Comparison of ENCODE assay signal across 9 mouse cellular contexts in the genomic region with DNA sequence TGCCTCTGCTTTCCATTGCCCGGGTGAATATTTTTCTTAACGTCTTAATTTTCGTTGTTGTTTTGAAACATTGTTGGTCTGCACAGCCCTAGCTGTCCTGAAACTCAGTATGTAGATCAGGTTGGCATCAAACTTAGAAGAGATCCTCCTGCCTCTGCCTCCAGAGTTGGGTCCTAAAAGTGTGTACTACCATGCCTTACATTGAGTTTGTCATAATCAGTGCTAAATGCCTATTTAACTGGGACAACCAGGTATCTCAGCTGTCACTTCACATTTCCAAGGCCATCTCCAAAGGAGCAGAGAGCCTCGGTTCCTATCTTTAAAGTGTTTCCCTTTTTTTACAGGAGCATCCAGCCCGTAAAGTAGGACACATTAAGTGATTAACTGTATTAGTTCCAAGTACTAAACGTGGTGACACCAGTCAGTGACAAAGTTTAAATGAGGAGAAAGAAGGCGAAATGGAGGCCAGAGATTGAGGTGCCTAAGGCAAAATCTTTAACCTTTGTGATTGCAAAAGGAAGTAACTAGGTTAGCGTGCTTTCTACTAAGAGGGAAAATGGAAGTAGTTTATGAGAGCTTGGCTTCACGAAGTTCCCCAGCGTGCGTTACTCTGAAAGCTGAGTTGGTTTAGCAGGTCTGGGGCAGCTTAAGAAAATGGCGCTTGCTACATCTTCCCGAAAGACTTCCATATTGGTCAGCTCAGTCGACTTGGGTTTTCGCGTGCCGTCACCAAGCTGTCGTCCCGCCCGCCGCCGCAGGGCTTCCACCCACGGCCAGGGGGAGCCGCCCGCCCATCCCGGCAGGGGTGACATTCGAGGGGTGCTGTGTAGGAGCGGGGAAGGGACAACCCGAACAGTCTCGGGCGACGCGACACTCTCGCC. TPM values are rescaled to one million over a fixed set of nuclear protein-coding genes. Genes with fewer than 3 reads are reported as not detected.
DNase-seq lines count a peak whose midpoint lies in the region; ATAC-seq and TF ChIP-seq lines count a peak whose summit lies in the region.
"Had no signal": no experiment of that assay in that cellular context is flagged by ENCODE, and none has a peak within 500 bp of the region (broad histone marks: within the 10 kb centered on the region; RNA-seq: fewer than 3 reads in every experiment).

No protein-coding gene starts in this region.

- H3K9me3 ChIP-seq in heart, embryonic 10.5 days, result no peaks in the 10 kb centered on the region
- H3K9me3 ChIP-seq in ES-Bruce4 (replicated peaks; ENCODE audit: control insufficient read depth, insufficient read depth, low read length, poor library complexity, severe bottlenecking), result no peaks in the 10 kb centered on the region
- H3K9me3 ChIP-seq in erythroblast, embryonic 14.5 days (ENCODE audit: control insufficient read depth, low read length), result no peaks in the 10 kb centered on the region
- H3K9me3 ChIP-seq in limb, embryonic 11.5 days (ENCODE audit: control insufficient read depth, low read length), result no peaks in the 10 kb centered on the region

- peak overlapping the region; percentile 81 for H3K9ac ChIP-seq in ES-Bruce4 (ENCODE audit: low read depth, poor library complexity, severe bottlenecking)
- H3K9ac ChIP-seq in limb, embryonic 11.5 days (ENCODE audit: low read length), result peak overlapping the region; percentile 77

- WGBS in heart, embryonic 10.5 days, result 15% methylated on average over 34 of the region's 34 CpGs
- WGBS in limb, embryonic 11.5 days, result 16% methylated on average over 34 of the region's 34 CpGs

- TF ChIP-seq CTCF in ES-Bruce4 (IDR thresholded peaks at IDR 0.05; ENCODE audit: low read depth, low read length), result no peak

- ATAC-seq in limb, embryonic 11.5 days (ENCODE audit: insufficient number of reproducible peaks, low FRiP score, low TSS enrichment, low read depth), result no peak; the same call in 1 of the 2 replicates
- peak; percentile 7 for ATAC-seq in neutrophil, adult 5-6 weeks (ENCODE audit: extremely low read depth, insufficient number of reproducible peaks, low FRiP score, poor library complexity, severe bottlenecking)

- peak; percentile 5 for TF ChIP-seq POLR2A in ES-Bruce4 (IDR thresholded peaks at IDR 0.05; ENCODE audit: insufficient read depth, low read length)

- peaks cover 23% of the 10 kb centered on the region for H3K36me3 ChIP-seq in heart, embryonic 10.5 days
- peaks cover 24% of the 10 kb centered on the region for H3K36me3 ChIP-seq in ES-Bruce4 (ENCODE audit: control insufficient read depth, insufficient read depth, low read length, poor library complexity, severe bottlenecking)
- H3K36me3 ChIP-seq in erythroblast, embryonic 14.5 days (ENCODE audit: control insufficient read depth), result peaks cover 29% of the 10 kb centered on the region
- H3K36me3 ChIP-seq in limb, embryonic 11.5 days (ENCODE audit: control insufficient read depth, insufficient read depth, low read length), result peaks cover 22% of the 10 kb centered on the region

- no peak for TF ChIP-seq EP300 in ES-Bruce4 (IDR thresholded peaks at IDR 0.05; ENCODE audit: insufficient read depth, low read depth, low read length)

- H3K27ac ChIP-seq in heart, embryonic 10.5 days, result peak overlapping the region; percentile 99
- peak overlapping the region; percentile 84 for H3K27ac ChIP-seq in ES-Bruce4 (ENCODE audit: insufficient read depth, low read length)
- H3K27ac ChIP-seq in limb, embryonic 11.5 days (replicated peaks; ENCODE audit: low read depth, low read length), result peak overlapping the region; percentile 99

- no peak for DNase-seq in heart, embryonic 10.5 days (ENCODE audit: low spot score)
- DNase-seq in heart, postnatal 10 days, result no peak
- DNase-seq in limb, embryonic 11.5 days (ENCODE audit: low spot score), result no peak
- no peak for DNase-seq in frontal cortex, postnatal 14 days (ENCODE audit: low spot score in 2 of 2)
- DNase-seq in layer of hippocampus, adult 9-11 months, result no peak

- H3K4me2 ChIP-seq in limb, embryonic 11.5 days (ENCODE audit: low read depth, severe bottlenecking), result peak overlapping the region; percentile 43

- intact Hi-C loops in heart, postnatal 10 days (cut with DNase I), result no loop called here

- H3K27me3 ChIP-seq in heart, embryonic 10.5 days (ENCODE audit: insufficient read depth, poor library complexity, severe bottlenecking), result no peaks in the 10 kb centered on the region
- no peaks in the 10 kb centered on the region for H3K27me3 ChIP-seq in ES-Bruce4 (ENCODE audit: control insufficient read depth, insufficient read depth, low read length, poor library complexity, severe bottlenecking)
- no peaks in the 10 kb centered on the region for H3K27me3 ChIP-seq in erythroblast, embryonic 14.5 days (ENCODE audit: control insufficient read depth)
- no peaks in the 10 kb centered on the region for H3K27me3 ChIP-seq in limb, embryonic 11.5 days (ENCODE audit: control insufficient read depth, insufficient read depth, low read length)
- H3K27me3 ChIP-seq: Patski had no signal

- peaks cover 35% of the 10 kb centered on the region for H3K4me1 ChIP-seq in heart, embryonic 10.5 days
- peaks cover 5% of the 10 kb centered on the region for H3K4me1 ChIP-seq in ES-Bruce4 (ENCODE audit: control insufficient read depth, insufficient read depth, low read length)
- H3K4me1 ChIP-seq in erythroblast, embryonic 14.5 days (ENCODE audit: control insufficient read depth), result peaks cover 70% of the 10 kb centered on the region
- peaks cover 14% of the 10 kb centered on the region; the same call in 1 of the 2 replicates for H3K4me1 ChIP-seq in limb, embryonic 11.5 days (ENCODE audit: control insufficient read depth, insufficient read depth, low read length)

- peak overlapping the region; percentile 73 for H3K4me3 ChIP-seq in heart, embryonic 10.5 days
- H3K4me3 ChIP-seq in ES-Bruce4 (ENCODE audit: low read depth, low read length), result peak overlapping the region; percentile 75
- H3K4me3 ChIP-seq in erythroblast, embryonic 14.5 days (replicated peaks), result peak overlapping the region; percentile 82
- peak overlapping the region; percentile 79 for H3K4me3 ChIP-seq in limb, embryonic 11.5 days (ENCODE audit: low read depth, low read length)

RNA-seq across cellular contexts. Expression of a gene that starts 1.1 kb away (rescaled TPM):
- 5.7 and 7.6 TPM in 2 replicates for polyA plus RNA-seq in heart, embryonic 10.5 days (2016; fragmentation: Nextera tagmentation; extraction: Ambion mirVana)
- total RNA-seq in heart, postnatal 10 days (2021), result 10 to 100 TPM; 57.7 to 68.4 TPM
- 103 and 106 TPM in 2 replicates for polyA plus RNA-seq in ES-Bruce4 (2011; ENCODE audit: insufficient read depth, insufficient read length, low read depth, missing spikeins)
- polyA plus RNA-seq in erythroblast, embryonic 14.5 days (2012), result 0.32 and 0.93 TPM in 2 replicates
- polyA plus RNA-seq in limb, embryonic 11.5 days (2014; fragmentation: Nextera tagmentation; extraction: Ambion mirVana), result 11.8 and 13.3 TPM in 2 replicates
- 105 and 109 TPM in 2 replicates for total RNA-seq in neutrophil, adult 5-6 weeks (2017)

RNA-seq across cellular contexts. Expression of a gene that starts 37.9 kb away (rescaled TPM):
- polyA plus RNA-seq in heart, embryonic 10.5 days (2016; fragmentation: Nextera tagmentation; extraction: Ambion mirVana), result 0.37 and 1.5 TPM in 2 replicates
- not detected for total RNA-seq in heart, postnatal 10 days (2021)
- polyA plus RNA-seq in ES-Bruce4 (2011; ENCODE audit: insufficient read depth, insufficient read length, low read depth, missing spikeins), result not detected in 2 replicates
- not detected in 2 replicates for polyA plus RNA-seq in erythroblast, embryonic 14.5 days (2012)
- polyA plus RNA-seq in limb, embryonic 11.5 days (2014; fragmentation: Nextera tagmentation; extraction: Ambion mirVana), result 1.7 and 2.3 TPM in 2 replicates
- total RNA-seq in neutrophil, adult 5-6 weeks (2017), result not detected in 2 replicates
- polyA plus RNA-seq: Patski had no signal

RNA-seq across cellular contexts. Expression of a gene that starts 40.3 kb away (rescaled TPM):
- polyA plus RNA-seq in heart, embryonic 10.5 days (2016; fragmentation: Nextera tagmentation; extraction: Ambion mirVana), result 1.6 and 2.4 TPM in 2 replicates
- 1 to 10 TPM in 1 of 2 experiments, under 1 TPM in 1; 0.67 to 1.4 TPM for total RNA-seq in heart, postnatal 10 days (2021)
- 1.8 and 2.8 TPM in 2 replicates for polyA plus RNA-seq in ES-Bruce4 (2011; ENCODE audit: insufficient read depth, insufficient read length, low read depth, missing spikeins)
- polyA plus RNA-seq in erythroblast, embryonic 14.5 days (2012), result 0.03 and 0.08 TPM in 2 replicates
- polyA plus RNA-seq in limb, embryonic 11.5 days (2014; fragmentation: Nextera tagmentation; extraction: Ambion mirVana), result not detected in 2 replicates
- total RNA-seq in neutrophil, adult 5-6 weeks (2017), result 0.74 and 1.2 TPM in 2 replicates
- polyA plus RNA-seq: Patski had no signal

RNA-seq across cellular contexts. Expression of a gene that starts 54.0 kb away (rescaled TPM):
- polyA plus RNA-seq in heart, embryonic 10.5 days (2016; fragmentation: Nextera tagmentation; extraction: Ambion mirVana), result 82.8 and 101 TPM in 2 replicates
- total RNA-seq in heart, postnatal 10 days (2021), result 10 to 100 TPM; 23.3 to 27.3 TPM
- 49.7 and 55.4 TPM in 2 replicates for polyA plus RNA-seq in ES-Bruce4 (2011; ENCODE audit: insufficient read depth, insufficient read length, low read depth, missing spikeins)
- polyA plus RNA-seq in erythroblast, embryonic 14.5 days (2012), result 28.4 and 73.8 TPM in 2 replicates
- polyA plus RNA-seq in limb, embryonic 11.5 days (2014; fragmentation: Nextera tagmentation; extraction: Ambion mirVana), result 79.5 and 80.9 TPM in 2 replicates
- 272 and 296 TPM in 2 replicates for total RNA-seq in neutrophil, adult 5-6 weeks (2017)

RNA-seq across cellular contexts. Expression of a gene that starts 54.3 kb away (rescaled TPM):
- 87.7 and 96.4 TPM in 2 replicates for polyA plus RNA-seq in heart, embryonic 10.5 days (2016; fragmentation: Nextera tagmentation; extraction: Ambion mirVana)
- total RNA-seq in heart, postnatal 10 days (2021), result 10 to 100 TPM; 16.2 to 16.4 TPM
- polyA plus RNA-seq in ES-Bruce4 (2011; ENCODE audit: insufficient read depth, insufficient read length, low read depth, missing spikeins), result 196 and 252 TPM in 2 replicates
- polyA plus RNA-seq in erythroblast, embryonic 14.5 days (2012), result 13.7 and 18.1 TPM in 2 replicates
- 115 and 116 TPM in 2 replicates for polyA plus RNA-seq in limb, embryonic 11.5 days (2014; fragmentation: Nextera tagmentation; extraction: Ambion mirVana)
- 46.0 and 50.6 TPM in 2 replicates for total RNA-seq in neutrophil, adult 5-6 weeks (2017)
